Mouse (Mus musculus) heart, postnatal 0 days (tissue): ENCODE measurements around the gene Ptgs1. TPM values are rescaled to one million over a fixed set of nuclear protein-coding genes. Genes with fewer than 3 reads are reported as not detected.

ENCODE experiments used
- ATAC-seq: fragments of 200-750 bp; cut with Nextera tagmentation; 2 replicates; pipeline ENCODE4 v1.8.0; 2017; ENCODE audit warnings: low read depth, moderate number of reproducible peaks, moderate library complexity; ENCODE audit not compliant: insufficient read depth
- DNase-seq: peaks from one replicate; pipeline ENCODE4 v3.0.0-alpha.2; 2016; ENCODE audit warnings: low spot score
- H3K27ac ChIP-seq: fragments of 300-500 bp; sonication (generic); 2 replicates; pipeline ENCODE4 v1.5.1; 2014; ENCODE audit warnings: low read depth, mild to moderate bottlenecking
- H3K27me3 ChIP-seq: fragments of 300-500 bp; sonication (generic); 2 replicates; pipeline ENCODE4 v1.6.1; 2014; ENCODE audit warnings: low read length, mixed read lengths; ENCODE audit not compliant: control insufficient read depth, insufficient read depth
- H3K36me3 ChIP-seq: fragments of 300-500 bp; sonication (generic); replicated peaks from 2 replicates; pipeline ENCODE4 v1.6.1; 2014; ENCODE audit warnings: low read length, mixed read lengths; ENCODE audit not compliant: control insufficient read depth, insufficient read depth
- H3K4me1 ChIP-seq: fragments of 300-500 bp; sonication (generic); 2 replicates; pipeline ENCODE4 v1.6.1; 2014; ENCODE audit warnings: antibody characterized with exemption; ENCODE audit not compliant: control insufficient read depth, insufficient read depth
- H3K4me2 ChIP-seq: fragments of 300-500 bp; sonication (generic); 2 replicates; pipeline ENCODE4 v1.6.1; 2014; ENCODE audit warnings: low read depth, mild to moderate bottlenecking, low read length, moderate library complexity
- H3K4me3 ChIP-seq: fragments of 300-500 bp; sonication (generic); 2 replicates; pipeline ENCODE4 v1.5.1; 2014; ENCODE audit warnings: low read depth, low read length
- H3K9ac ChIP-seq: fragments of 300-500 bp; sonication (generic); replicated peaks from 2 replicates; pipeline ENCODE4 v1.6.1; 2014; ENCODE audit warnings: low read depth, low read length, mixed read lengths
- H3K9me3 ChIP-seq: fragments of 300-500 bp; sonication (generic); replicated peaks from 2 replicates; pipeline ENCODE4 v1.6.1; 2016; ENCODE audit warnings: low read length; ENCODE audit not compliant: control insufficient read depth
- CTCF ChIP-seq: IDR thresholded peaks from 2 replicates; pipeline ENCODE4 v1.5.1; 2016; ENCODE audit warnings: antibody characterized with exemption, control low read depth, low read depth
- EP300 ChIP-seq: IDR thresholded peaks from 2 replicates; pipeline ENCODE4 v1.6.1; 2016; ENCODE audit warnings: antibody characterized with exemption, low read depth
- WGBS: fragments of 180-500 bp; shearing (Covaris S2); extraction: QIAGEN DNeasy Blood & Tissue Kit; methylation state at CpG from one replicate; pipeline ENCODE4 v1.1.7; 2014; 5-methylcytosine and 5-hydroxymethylcytosine counted together
- polyA plus RNA-seq: library from polyadenylated mRNA; unstranded; fragments of >200 nt; fragmentation: Nextera tagmentation; extraction: Ambion mirVana; gene quantifications from 2 replicates; pipeline ENCODE4 v1.2.1, GENCODE M21; 2015
- total RNA-seq: library from RNA; depleted of rRNA; stranded (reverse); fragments of >200 nt; gene quantifications from 2 replicates; pipeline ENCODE4 v1.2.3, GENCODE M21; 2014; ENCODE audit warnings: low replicate concordance

Gene Ptgs1
- total and polyA plus RNA-seq, 2 experiments from 2014 or later: 21.6 to 49.7 TPM

GRCm38 (mm10) chr2:36216546-36216945, 13.7 kb upstream of the Ptgs1 start:
- Histone ChIP-seq H3K27ac (no peak overlapping the region), H3K4me3 (no peak overlapping the region), H3K27me3 (no peaks in the 10 kb centered on the region), H3K9me3 (no peaks in the 10 kb centered on the region), H3K36me3 (no peaks in the 10 kb centered on the region), H3K4me1 (peaks cover 41% of the 10 kb centered on the region), H3K9ac (no peak overlapping the region), H3K4me2 (no peak overlapping the region)
- ATAC-seq (no peak), DNase-seq (no peak)
- TF ChIP-seq CTCF (no peak), EP300 (no peak)

DNA sequence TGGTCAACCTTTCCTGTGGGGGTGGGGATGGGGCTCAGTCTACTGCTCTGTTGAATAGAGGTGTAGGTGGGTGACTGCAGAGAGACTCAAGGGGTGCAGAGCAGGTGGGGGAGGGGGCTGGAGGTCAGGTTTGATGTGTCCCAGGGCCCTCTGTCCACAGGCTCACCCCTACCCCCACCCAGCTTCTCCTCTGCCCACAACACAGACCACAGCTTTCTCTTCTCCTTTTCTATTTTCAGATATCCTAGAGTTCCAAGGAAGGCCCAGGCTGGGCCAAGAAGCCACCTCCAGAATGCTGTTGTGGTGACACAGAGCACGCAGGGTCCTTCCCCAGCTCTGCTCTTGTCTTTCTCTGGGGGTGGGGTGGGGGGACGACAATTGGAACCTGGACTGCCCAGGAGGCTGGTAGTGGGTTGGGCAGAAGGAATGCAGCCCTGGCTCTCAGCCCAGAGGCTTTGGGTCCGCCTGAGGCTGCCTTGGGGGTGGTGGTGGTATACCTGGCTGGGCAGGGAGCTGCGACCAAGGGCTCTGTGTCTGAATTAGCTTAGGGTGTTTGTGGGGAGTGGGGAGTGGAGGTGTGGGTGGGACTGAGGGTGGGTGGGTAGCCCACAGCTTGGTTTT, 13.2 kb upstream of the Ptgs1 start:
- WGBS: 8% methylated on average over 4 of the region's 4 CpGs

GRCm38 (mm10) chr2:36217692-36218233, 12.5 kb upstream of the Ptgs1 start:
- Histone ChIP-seq H3K4me2 (no peak overlapping the region), H3K27me3 (no peaks in the 10 kb centered on the region), H3K27ac (no peak overlapping the region), H3K9ac (no peak overlapping the region), H3K4me1 (peaks cover 31% of the 10 kb centered on the region), H3K36me3 (no peaks in the 10 kb centered on the region), H3K4me3 (no peak overlapping the region), H3K9me3 (no peaks in the 10 kb centered on the region)
- TF ChIP-seq EP300: no peak
- TF ChIP-seq CTCF: no peak
- 35% methylated on average over 5 of the region's 5 CpGs for WGBS
- ATAC-seq (no peak), DNase-seq (no peak)

More for the DNA sequence above, 13.2 kb upstream of the Ptgs1 start:
- no peaks in the 10 kb centered on the region for H3K27me3 ChIP-seq
- H3K4me3 ChIP-seq: no peak overlapping the region
- peaks cover 37% of the 10 kb centered on the region for H3K4me1 ChIP-seq
- H3K9me3 ChIP-seq: no peaks in the 10 kb centered on the region
- no peak overlapping the region; the same call in 1 of the 2 replicates for H3K4me2 ChIP-seq
- no peak for TF ChIP-seq EP300
- TF ChIP-seq CTCF: no peak
- no peaks in the 10 kb centered on the region for H3K36me3 ChIP-seq
- H3K27ac ChIP-seq: no peak overlapping the region
- ATAC-seq (no peak), DNase-seq (no peak)
- H3K9ac ChIP-seq: peak overlapping the region; percentile 11; the same call in 1 of the 2 replicates

DNA sequence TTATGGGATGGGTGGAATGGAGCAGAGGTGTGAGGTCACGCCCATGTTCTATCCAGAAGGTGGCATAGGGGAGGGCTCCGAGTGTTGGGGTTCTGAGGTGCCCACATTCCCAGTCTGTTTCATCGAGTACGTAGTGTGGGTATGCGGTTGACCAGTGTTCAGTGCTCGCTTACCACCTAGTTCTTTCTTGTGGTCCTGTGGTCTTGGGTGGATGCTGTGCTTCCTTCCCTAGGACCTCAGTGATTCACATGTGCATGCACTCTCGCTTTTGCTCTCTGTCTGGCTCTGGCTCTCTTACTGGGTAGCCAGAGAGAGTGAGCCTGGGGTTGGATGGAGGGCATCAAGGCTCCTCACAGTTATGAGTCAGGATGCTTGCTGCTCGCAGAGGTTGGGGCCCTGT, 10.1 kb upstream of the Ptgs1 start:
- DNase-seq: no peak
- H3K27me3 ChIP-seq: no peaks in the 10 kb centered on the region
- TF ChIP-seq CTCF (no peak), EP300 (no peak)
- no peaks in the 10 kb centered on the region for H3K36me3 ChIP-seq
- no peak overlapping the region for H3K4me2 ChIP-seq
- H3K4me1 ChIP-seq: peaks cover 25% of the 10 kb centered on the region
- WGBS: 86% methylated on average over 8 of the region's 8 CpGs
- no peak overlapping the region for H3K9ac ChIP-seq
- no peak overlapping the region for H3K4me3 ChIP-seq
- H3K9me3 ChIP-seq: no peaks in the 10 kb centered on the region
- H3K27ac ChIP-seq: no peak overlapping the region
- ATAC-seq: no peak

GRCm38 (mm10) chr2:36220891-36221290, 9.3 kb upstream of the Ptgs1 start:
- no peak overlapping the region for H3K27ac ChIP-seq
- DNase-seq (no peak), ATAC-seq (no peak)
- no peaks in the 10 kb centered on the region for H3K36me3 ChIP-seq
- H3K9me3 ChIP-seq: no peaks in the 10 kb centered on the region
- no peak overlapping the region for H3K4me2 ChIP-seq
- no peak overlapping the region for H3K9ac ChIP-seq
- WGBS: 63% methylated on average over 4 of the region's 4 CpGs
- no peak overlapping the region for H3K4me3 ChIP-seq
- no peaks in the 10 kb centered on the region for H3K27me3 ChIP-seq
- TF ChIP-seq CTCF (no peak), EP300 (no peak)
- peaks cover 25% of the 10 kb centered on the region for H3K4me1 ChIP-seq
